Mouse (Mus musculus) erythroblast, embryonic 14.5 days (primary cell): Measurements from ENCODE around the gene Slc35b4.

ENCODE experiments used
- GATA1 ChIP-seq: IDR thresholded peaks from 2 replicates; pipeline ENCODE4 v1.6.1; 2012; ENCODE audit warnings: low read length, inconsistent platforms, mixed read lengths
- TAL1 ChIP-seq: IDR thresholded peaks from 3 replicates; pipeline ENCODE4 v1.6.1; 2012; ENCODE audit warnings: low read length, inconsistent platforms, mixed read lengths

DNA sequence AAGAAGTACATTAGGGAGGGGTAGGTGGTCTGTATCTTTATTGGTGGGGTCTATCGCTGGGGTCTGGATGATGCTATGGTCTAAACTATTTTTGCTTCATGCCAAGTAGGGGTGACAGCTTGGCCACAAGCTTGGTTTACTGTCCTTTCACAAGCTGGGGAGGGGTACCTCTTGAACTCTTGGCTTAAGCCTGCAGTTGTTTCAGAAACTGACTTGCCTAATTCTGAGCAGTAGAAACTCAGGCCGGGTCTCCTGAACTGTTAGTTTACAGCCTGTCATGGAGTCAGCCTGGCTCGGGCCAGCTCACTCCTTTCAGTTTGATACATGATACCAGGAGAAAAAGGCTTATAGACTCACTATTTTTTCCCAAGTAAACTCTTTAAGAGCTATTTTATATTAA lies 38.5 kb downstream of the Slc35b4 start:
- TF ChIP-seq TAL1 (no peak), GATA1 (no peak)
